ENCODE assay signal across 11 mouse cellular contexts in the genomic region with DNA sequence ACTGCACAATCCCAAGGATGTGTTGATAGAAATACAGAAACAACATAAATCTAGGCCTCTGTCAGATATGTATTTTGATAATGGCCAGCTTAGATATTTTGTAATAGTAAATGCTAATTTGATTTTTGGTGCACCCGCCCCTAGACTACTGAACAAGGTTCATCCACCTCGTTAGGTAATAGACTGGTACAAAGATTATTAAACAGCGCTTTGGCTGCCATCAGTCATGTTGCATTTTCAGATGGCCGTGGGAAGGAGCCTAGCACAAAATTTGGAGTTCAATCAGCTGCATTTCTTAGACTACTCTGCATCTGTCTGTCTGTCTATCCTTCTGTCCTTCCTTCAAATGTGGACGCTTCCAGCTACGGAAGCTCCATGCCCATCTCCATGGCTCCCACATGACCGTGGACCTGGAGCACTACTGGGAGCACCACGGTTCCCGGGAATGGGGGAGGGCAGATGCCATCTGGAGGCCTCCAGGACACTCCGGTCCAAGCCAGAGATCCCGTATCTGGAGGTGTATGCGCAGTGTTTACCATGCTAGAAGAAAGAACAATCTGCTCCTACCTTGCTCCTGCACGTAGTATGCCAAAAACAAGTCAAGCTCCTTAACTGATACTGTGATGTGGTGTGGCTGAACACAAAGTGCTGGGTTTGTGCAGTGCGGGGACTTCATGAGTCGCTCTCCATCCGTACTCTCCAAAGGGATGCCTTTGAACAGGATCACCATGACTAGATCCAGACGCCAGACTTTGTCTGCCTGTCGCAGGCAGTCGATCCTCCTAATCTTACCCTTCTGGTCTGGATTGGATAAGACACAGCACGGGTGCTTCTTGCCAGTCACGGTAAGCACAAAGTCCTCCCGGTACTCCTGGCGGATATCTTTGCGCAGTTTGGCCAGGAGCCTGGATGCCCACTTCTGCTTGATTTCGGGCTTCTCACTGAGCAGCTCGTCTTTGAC.
A peak's percentile ranks its signal among the peaks of the same experiment; 100 is the strongest.
DNase-seq lines count a peak whose midpoint lies in the region; ATAC-seq lines count a peak whose summit lies in the region.
"Had no signal": no experiment of that assay in that cellular context is flagged by ENCODE, and none has a peak within 500 bp of the region (broad histone marks: within the 10 kb centered on the region; RNA-seq: fewer than 3 reads in every experiment).

No protein-coding gene starts in this region.

- H3K27ac ChIP-seq in heart, embryonic 10.5 days: no peak overlapping the region
- peak overlapping the region; percentile 65 for H3K27ac ChIP-seq in midbrain, embryonic 14.5 days (replicated peaks; ENCODE audit: low read depth, low read length)
- no peak overlapping the region for H3K27ac ChIP-seq in midbrain, embryonic 10.5 days (replicated peaks)
- H3K27ac ChIP-seq in forebrain, embryonic 16.5 days (ENCODE audit: low read length): peak overlapping the region; percentile 87
- H3K27ac ChIP-seq: midbrain, embryonic 12.5 days; stomach, embryonic 15.5 days had no signal

- H3K36me3 ChIP-seq in heart, embryonic 10.5 days: peaks cover 27% of the 10 kb centered on the region
- peaks cover 8% of the 10 kb centered on the region; the same call in 1 of the 2 replicates for H3K36me3 ChIP-seq in midbrain, embryonic 14.5 days (ENCODE audit: control insufficient read depth, insufficient read depth, low read length)
- H3K36me3 ChIP-seq in midbrain, embryonic 10.5 days: peaks cover 22% of the 10 kb centered on the region
- no peaks in the 10 kb centered on the region; the same call in 1 of the 2 replicates for H3K36me3 ChIP-seq in forebrain, embryonic 16.5 days (ENCODE audit: control insufficient read depth, insufficient read depth)

- WGBS in heart, embryonic 10.5 days: 75% methylated on average over 26 of the region's 26 CpGs
- WGBS in midbrain, embryonic 14.5 days: 80% methylated on average over 26 of the region's 26 CpGs
- 90% methylated on average over 26 of the region's 26 CpGs for WGBS in midbrain, embryonic 10.5 days
- WGBS in forebrain, embryonic 16.5 days: 50% methylated on average over 26 of the region's 26 CpGs

- no peak overlapping the region for H3K9ac ChIP-seq in midbrain, embryonic 14.5 days (replicated peaks; ENCODE audit: low read length)
- H3K9ac ChIP-seq in forebrain, embryonic 16.5 days (replicated peaks; ENCODE audit: low read depth, low read length): peak overlapping the region; percentile 71
- H3K9ac ChIP-seq: midbrain, embryonic 12.5 days; stomach, embryonic 15.5 days had no signal

- ATAC-seq in midbrain, embryonic 14.5 days (ENCODE audit: low FRiP score, low TSS enrichment): no peak
- peak; percentile 8; the same call in 1 of the 2 replicates for ATAC-seq in forebrain, embryonic 16.5 days
- ATAC-seq: inflammation-experienced regulatory T-cells, adult 6 months had no signal

- no peak overlapping the region for H3K4me3 ChIP-seq in heart, embryonic 10.5 days
- H3K4me3 ChIP-seq in midbrain, embryonic 14.5 days (replicated peaks; ENCODE audit: low read depth, low read length): peak overlapping the region; percentile 12
- H3K4me3 ChIP-seq in midbrain, embryonic 10.5 days: no peak overlapping the region
- peak overlapping the region; percentile 46 for H3K4me3 ChIP-seq in forebrain, embryonic 16.5 days (replicated peaks; ENCODE audit: low read length)
- H3K4me3 ChIP-seq: midbrain, embryonic 12.5 days; stomach, embryonic 15.5 days had no signal

- H3K4me1 ChIP-seq in heart, embryonic 10.5 days: peaks cover 41% of the 10 kb centered on the region
- peaks cover 6% of the 10 kb centered on the region; the same call in 1 of the 2 replicates for H3K4me1 ChIP-seq in midbrain, embryonic 14.5 days (ENCODE audit: control insufficient read depth, insufficient read depth, low read length)
- H3K4me1 ChIP-seq in midbrain, embryonic 10.5 days: peaks cover 16% of the 10 kb centered on the region; the same call in 1 of the 2 replicates
- H3K4me1 ChIP-seq in forebrain, embryonic 16.5 days (replicated peaks; ENCODE audit: control insufficient read depth, insufficient read depth, low read length): peaks cover 22% of the 10 kb centered on the region

- DNase-seq in heart, embryonic 10.5 days (ENCODE audit: low spot score): peak; percentile 70
- no peak for DNase-seq in heart, adult 8-10 months (ENCODE audit: low spot score)
- DNase-seq in midbrain, embryonic 14.5 days: peak; percentile 37
- DNase-seq in midbrain, embryonic 10.5 days (ENCODE audit: low spot score): no peak
- peak; percentile 34 for DNase-seq in skeletal muscle tissue, adult 2 months (ENCODE audit: low read depth, low spot score)
- no peak for DNase-seq in kidney, adult 8-10 months
- DNase-seq in thymus, postnatal 36 days: no peak

- no peaks in the 10 kb centered on the region for H3K9me3 ChIP-seq in heart, embryonic 10.5 days
- H3K9me3 ChIP-seq in midbrain, embryonic 14.5 days (ENCODE audit: control insufficient read depth, low read length): no peaks in the 10 kb centered on the region
- H3K9me3 ChIP-seq in midbrain, embryonic 10.5 days (replicated peaks): no peaks in the 10 kb centered on the region
- H3K9me3 ChIP-seq in forebrain, embryonic 16.5 days (ENCODE audit: control insufficient read depth, low read length): no peaks in the 10 kb centered on the region
- H3K9me3 ChIP-seq: midbrain, embryonic 12.5 days; stomach, embryonic 15.5 days had no signal

- no peaks in the 10 kb centered on the region for H3K27me3 ChIP-seq in heart, embryonic 10.5 days (ENCODE audit: insufficient read depth, poor library complexity, severe bottlenecking)
- H3K27me3 ChIP-seq in midbrain, embryonic 14.5 days (ENCODE audit: control insufficient read depth, insufficient read depth, low read length): no peaks in the 10 kb centered on the region
- peaks cover 34% of the 10 kb centered on the region for H3K27me3 ChIP-seq in midbrain, embryonic 10.5 days (ENCODE audit: low read depth, poor library complexity, severe bottlenecking)
- H3K27me3 ChIP-seq in forebrain, embryonic 16.5 days (replicated peaks; ENCODE audit: control insufficient read depth, insufficient read depth, low read length): no peaks in the 10 kb centered on the region
- H3K27me3 ChIP-seq: midbrain, embryonic 12.5 days; stomach, embryonic 15.5 days had no signal

- peak overlapping the region; percentile 98 for H3K4me2 ChIP-seq in midbrain, embryonic 14.5 days (ENCODE audit: low read length)
- peak overlapping the region; percentile 49 for H3K4me2 ChIP-seq in forebrain, embryonic 16.5 days (ENCODE audit: low read length)
- H3K4me2 ChIP-seq: stomach, embryonic 15.5 days had no signal

Comparison
In these comparisons a context has a peak if more than half of its experiments do, and no peak if none do; other contexts are left out.
1. DNase-seq: peak in heart, embryonic 10.5 days (single experiment), midbrain, embryonic 14.5 days (single experiment) and skeletal muscle tissue, adult 2 months (single experiment); none in heart, adult 8-10 months (single experiment), midbrain, embryonic 10.5 days (single experiment), kidney, adult 8-10 months (0 of 2) and thymus, postnatal 36 days (0 of 2).
2. H3K27ac ChIP-seq: peak in midbrain, embryonic 14.5 days (single experiment) and forebrain, embryonic 16.5 days (single experiment); none in heart, embryonic 10.5 days (single experiment) and midbrain, embryonic 10.5 days (single experiment).
3. H3K4me3 ChIP-seq: peak in midbrain, embryonic 14.5 days (single experiment) and forebrain, embryonic 16.5 days (single experiment); none in heart, embryonic 10.5 days (single experiment) and midbrain, embryonic 10.5 days (single experiment).